Mouse (Mus musculus): Measurements from ENCODE around the gene Car3.

Car3 gene

GRCm38 (mm10) chr3:14879293-14879692 lies 16.0 kb downstream of the Car3 start:
- TF ChIP-seq CTCF (conservative IDR thresholded peaks at IDR 0.05; ENCODE audit: low read length) (no peak), POU5F1 (IDR thresholded peaks at IDR 0.05; ENCODE audit: borderline replicate concordance, low read length) (no peak), NANOG (IDR thresholded peaks at IDR 0.05; ENCODE audit: borderline replicate concordance, low read length) (no peak)
- Histone ChIP-seq H3K9me3 (ENCODE audit: low read length) (no peaks in the 10 kb centered on the region), H3K4me3 (replicated peaks; ENCODE audit: low read length) (no peak overlapping the region), H3K4me1 (replicated peaks; ENCODE audit: low read depth, low read length) (peaks cover 14% of the 10 kb centered on the region), H3K36me3 (ENCODE audit: insufficient read depth, low read length) (no peaks in the 10 kb centered on the region), H3K27me3 (ENCODE audit: insufficient read depth, low read length) (no peaks in the 10 kb centered on the region)

- no peak for TF ChIP-seq CTCF (conservative IDR thresholded peaks at IDR 0.05; ENCODE audit: low read length)
- no peak for TF ChIP-seq NANOG (IDR thresholded peaks at IDR 0.05; ENCODE audit: borderline replicate concordance, low read length)
- no peak for TF ChIP-seq POU5F1 (IDR thresholded peaks at IDR 0.05; ENCODE audit: borderline replicate concordance, low read length)
- H3K4me1 ChIP-seq (replicated peaks; ENCODE audit: low read depth, low read length) = peaks cover 12% of the 10 kb centered on the region
- no peaks in the 10 kb centered on the region for H3K27me3 ChIP-seq (ENCODE audit: insufficient read depth, low read length)
Observed at GRCm38 (mm10) chr3:14880277-14880676, 17.0 kb downstream of the Car3 start.

GRCm38 (mm10) chr3:14882005-14882404 lies 18.7 kb downstream of the Car3 start:
- no peaks in the 10 kb centered on the region for H3K36me3 ChIP-seq (ENCODE audit: insufficient read depth, low read length)
- H3K4me3 ChIP-seq (replicated peaks; ENCODE audit: low read length) = no peak overlapping the region
- H3K27me3 ChIP-seq (ENCODE audit: insufficient read depth, low read length) = no peaks in the 10 kb centered on the region
- TF ChIP-seq CTCF (conservative IDR thresholded peaks at IDR 0.05; ENCODE audit: low read length) (no peak), POU5F1 (IDR thresholded peaks at IDR 0.05; ENCODE audit: borderline replicate concordance, low read length) (no peak), NANOG (IDR thresholded peaks at IDR 0.05; ENCODE audit: borderline replicate concordance, low read length) (no peak)
- H3K9me3 ChIP-seq (ENCODE audit: low read length) = no peaks in the 10 kb centered on the region
- H3K4me1 ChIP-seq (replicated peaks; ENCODE audit: low read depth, low read length) = peaks cover 7% of the 10 kb centered on the region

More at GRCm38 (mm10) chr3:14880277-14880676, 17.0 kb downstream of the Car3 start:
- H3K36me3 ChIP-seq (ENCODE audit: insufficient read depth, low read length) = no peaks in the 10 kb centered on the region
- H3K4me3 ChIP-seq (replicated peaks; ENCODE audit: low read length) = no peak overlapping the region
- H3K9me3 ChIP-seq (ENCODE audit: low read length) = no peaks in the 10 kb centered on the region

GRCm38 (mm10) chr3:14882756-14883155 lies 19.4 kb downstream of the Car3 start:
- Histone ChIP-seq H3K36me3 (ENCODE audit: insufficient read depth, low read length) (peaks cover 2% of the 10 kb centered on the region), H3K4me1 (replicated peaks; ENCODE audit: low read depth, low read length) (peaks cover 12% of the 10 kb centered on the region), H3K9me3 (ENCODE audit: low read length) (no peaks in the 10 kb centered on the region), H3K4me3 (replicated peaks; ENCODE audit: low read length) (no peak overlapping the region), H3K27me3 (ENCODE audit: insufficient read depth, low read length) (peaks cover 2% of the 10 kb centered on the region; the same call in 1 of the 2 replicates)
- no peak for TF ChIP-seq CTCF (conservative IDR thresholded peaks at IDR 0.05; ENCODE audit: low read length)
- no peak for TF ChIP-seq POU5F1 (IDR thresholded peaks at IDR 0.05; ENCODE audit: borderline replicate concordance, low read length)
- TF ChIP-seq NANOG (IDR thresholded peaks at IDR 0.05; ENCODE audit: borderline replicate concordance, low read length) = no peak

- TF ChIP-seq CTCF (conservative IDR thresholded peaks at IDR 0.05; ENCODE audit: low read length) (no peak), POU5F1 (IDR thresholded peaks at IDR 0.05; ENCODE audit: borderline replicate concordance, low read length) (no peak), NANOG (IDR thresholded peaks at IDR 0.05; ENCODE audit: borderline replicate concordance, low read length) (no peak)
- H3K4me1 ChIP-seq (replicated peaks; ENCODE audit: low read depth, low read length) = peaks cover 33% of the 10 kb centered on the region
- peaks cover 4% of the 10 kb centered on the region; the same call in 1 of the 2 replicates for H3K27me3 ChIP-seq (ENCODE audit: insufficient read depth, low read length)
Observed at GRCm38 (mm10) chr3:14884826-14885225, 21.5 kb downstream of the Car3 start.

GRCm38 (mm10) chr3:14886102-14887098 lies 23.1 kb downstream of the Car3 start, which contains the start of gene Car2:
TSS of gene Car2 (plus strand) at chr3:14886273.
- peaks cover 4% of the 10 kb centered on the region; the same call in 1 of the 2 replicates for H3K27me3 ChIP-seq (ENCODE audit: insufficient read depth, low read length)
- TF ChIP-seq NANOG (IDR thresholded peaks at IDR 0.05; ENCODE audit: borderline replicate concordance, low read length) = no peak
- TF ChIP-seq CTCF (conservative IDR thresholded peaks at IDR 0.05; ENCODE audit: low read length) = no peak
- no peak for TF ChIP-seq POU5F1 (IDR thresholded peaks at IDR 0.05; ENCODE audit: borderline replicate concordance, low read length)
- peaks cover 42% of the 10 kb centered on the region for H3K4me1 ChIP-seq (replicated peaks; ENCODE audit: low read depth, low read length)
- H3K36me3 ChIP-seq (ENCODE audit: insufficient read depth, low read length) = peaks cover 24% of the 10 kb centered on the region
- peak within 1 kb of the TSS; percentile 90 for H3K4me3 ChIP-seq (replicated peaks; ENCODE audit: low read length)
- no peaks in the 10 kb centered on the region for H3K9me3 ChIP-seq (ENCODE audit: low read length)

More at GRCm38 (mm10) chr3:14884826-14885225, 21.5 kb downstream of the Car3 start:
- no peak overlapping the region for H3K4me3 ChIP-seq (replicated peaks; ENCODE audit: low read length)
- H3K9me3 ChIP-seq (ENCODE audit: low read length) = no peaks in the 10 kb centered on the region
- H3K36me3 ChIP-seq (ENCODE audit: insufficient read depth, low read length) = peaks cover 22% of the 10 kb centered on the region

GRCm38 (mm10) chr3:14887134-14887666 lies 23.9 kb downstream of the Car3 start:
- peaks cover 4% of the 10 kb centered on the region; the same call in 1 of the 2 replicates for H3K27me3 ChIP-seq (ENCODE audit: insufficient read depth, low read length)
- H3K4me3 ChIP-seq (replicated peaks; ENCODE audit: low read length) = peak overlapping the region; percentile 90
- peaks cover 48% of the 10 kb centered on the region for H3K4me1 ChIP-seq (replicated peaks; ENCODE audit: low read depth, low read length)
- TF ChIP-seq POU5F1 (IDR thresholded peaks at IDR 0.05; ENCODE audit: borderline replicate concordance, low read length) = no peak
- TF ChIP-seq NANOG (IDR thresholded peaks at IDR 0.05; ENCODE audit: borderline replicate concordance, low read length) = no peak
- TF ChIP-seq CTCF (conservative IDR thresholded peaks at IDR 0.05; ENCODE audit: low read length) = no peak
- no peaks in the 10 kb centered on the region for H3K9me3 ChIP-seq (ENCODE audit: low read length)
- H3K36me3 ChIP-seq (ENCODE audit: insufficient read depth, low read length) = peaks cover 24% of the 10 kb centered on the region

- H3K4me1 ChIP-seq (replicated peaks; ENCODE audit: low read depth, low read length) = peaks cover 48% of the 10 kb centered on the region
Observed at GRCm38 (mm10) chr3:14887686-14888295, 24.5 kb downstream of the Car3 start.

More at GRCm38 (mm10) chr3:14887686-14888295, 24.5 kb downstream of the Car3 start:
- H3K36me3 ChIP-seq (ENCODE audit: insufficient read depth, low read length) = peaks cover 24% of the 10 kb centered on the region
- no peak for TF ChIP-seq NANOG (IDR thresholded peaks at IDR 0.05; ENCODE audit: borderline replicate concordance, low read length)
- no peak for TF ChIP-seq CTCF (conservative IDR thresholded peaks at IDR 0.05; ENCODE audit: low read length)
- no peak for TF ChIP-seq POU5F1 (IDR thresholded peaks at IDR 0.05; ENCODE audit: borderline replicate concordance, low read length)
- peaks cover 4% of the 10 kb centered on the region; the same call in 1 of the 2 replicates for H3K27me3 ChIP-seq (ENCODE audit: insufficient read depth, low read length)
- H3K4me3 ChIP-seq (replicated peaks; ENCODE audit: low read length) = peak overlapping the region; percentile 90
- no peaks in the 10 kb centered on the region for H3K9me3 ChIP-seq (ENCODE audit: low read length)
